Mouse (Mus musculus) bone marrow macrophage, adult 2 months (primary cell): ENCODE measurements at regions not wholly inside any gene's neighbourhood (a gene's known extent, or its start where the extent isn't known, plus 50 kb on each side); places are given as distances from the start of the nearest gene placed in this dataset.

ENCODE experiments used
- CTCF ChIP-seq: IDR thresholded peaks from 2 replicates; pipeline ENCODE4 v1.5.1; 2012; ENCODE audit warnings: low read depth, mild to moderate bottlenecking, low read length, moderate library complexity
- POLR2A ChIP-seq: IDR thresholded peaks from 2 replicates; pipeline ENCODE4 v1.6.1; 2012; ENCODE audit warnings: mild to moderate bottlenecking, low read depth, low read length, borderline replicate concordance

DNA sequence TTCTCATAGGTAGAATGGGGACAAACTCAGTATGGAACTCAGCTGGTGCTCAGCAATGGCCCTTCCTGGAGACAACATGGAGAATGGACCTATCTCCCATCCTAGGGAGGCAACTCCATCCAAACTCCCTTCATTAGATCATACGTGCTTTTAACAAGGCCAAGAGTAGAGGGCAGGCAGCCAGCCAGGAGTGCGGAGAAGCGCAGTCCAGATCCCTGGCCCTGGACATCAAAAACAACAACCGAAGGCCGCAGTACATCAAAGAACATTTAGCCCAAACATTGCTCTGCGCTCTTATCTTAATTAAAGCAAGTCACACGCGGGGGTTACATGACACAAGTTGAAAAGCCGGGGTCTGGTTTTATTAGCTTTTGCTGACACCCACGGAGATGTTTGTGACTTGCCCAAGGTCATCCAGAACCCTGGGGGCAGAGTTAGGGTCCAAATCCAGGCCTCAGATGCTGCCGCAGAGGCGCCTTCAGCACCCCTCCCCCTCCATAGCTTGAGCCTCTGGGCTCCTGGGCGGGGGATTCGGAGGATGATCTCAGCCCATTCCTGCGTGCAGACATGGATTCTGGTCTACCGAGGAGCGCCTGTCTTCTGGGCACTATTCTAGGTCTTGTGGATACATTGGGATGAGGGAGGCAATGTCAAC lies 90.6 kb upstream of the Zbtb40 start:
- TF ChIP-seq CTCF (no peak), POLR2A (no peak)
